8 mouse cellular contexts compared by ENCODE assay signal in genomic region chr5:135957207-135957974, GRCm38 (mm10). TPM values are rescaled to one million over a fixed set of nuclear protein-coding genes. Genes with fewer than 3 reads are reported as not detected.
A peak's percentile ranks its signal among the peaks of the same experiment; 100 is the strongest.
DNase-seq lines count a peak whose midpoint lies in the region; ATAC-seq and TF ChIP-seq lines count a peak whose summit lies in the region.

No protein-coding gene starts in this region.

- peak; percentile 61; the same call in 1 of the 2 replicates for TF ChIP-seq POLR2A in cerebellum, adult 2 months (IDR thresholded peaks at IDR 0.05; ENCODE audit: borderline replicate concordance, insufficient read depth, low read length)

- H3K9ac ChIP-seq in forebrain, postnatal 0 days, result peak overlapping the region; percentile 54
- H3K9ac ChIP-seq in lung, embryonic 15.5 days, result peak overlapping the region; percentile 33

- H3K27ac ChIP-seq in cerebellum, adult 2 months (ENCODE audit: insufficient read depth, low read length), result peak overlapping the region; percentile 65
- H3K27ac ChIP-seq in forebrain, postnatal 0 days (ENCODE audit: low read depth, low read length), result peak overlapping the region; percentile 77
- H3K27ac ChIP-seq in lung, embryonic 15.5 days, result peak overlapping the region; percentile 94

- no peaks in the 10 kb centered on the region for H3K9me3 ChIP-seq in G1E (replicated peaks)
- H3K9me3 ChIP-seq in forebrain, postnatal 0 days (ENCODE audit: low read length), result no peaks in the 10 kb centered on the region
- no peaks in the 10 kb centered on the region for H3K9me3 ChIP-seq in lung, embryonic 15.5 days

- peak; percentile 86 for DNase-seq in G1E (ENCODE audit: low spot score)
- peak; percentile 89 to 95 for DNase-seq in cerebellum, adult 2 months
- DNase-seq in forebrain, postnatal 0 days, result peak; percentile 95
- peak; percentile 95 for DNase-seq in heart, postnatal 4 days
- DNase-seq in layer of hippocampus, adult 8-10 months (ENCODE audit: low spot score in 2 of 2), result peak; percentile 93 to 96
- peak; percentile 98 for DNase-seq in ovary, adult 18-20 months (ENCODE audit: low spot score)
- DNase-seq in thymus, postnatal 0 days (ENCODE audit: low spot score), result peak; percentile 98

- peak; percentile 85 for ATAC-seq in G1E (ENCODE audit: extremely low read depth, insufficient number of reproducible peaks, low FRiP score, poor library complexity, severe bottlenecking)
- peak; percentile 84 for ATAC-seq in forebrain, postnatal 0 days
- ATAC-seq in lung, embryonic 15.5 days (ENCODE audit: borderline replicate concordance, extremely low read depth, low FRiP score, low TSS enrichment), result peak; percentile 89

- peaks cover 15% of the 10 kb centered on the region for H3K36me3 ChIP-seq in G1E (replicated peaks)
- H3K36me3 ChIP-seq in forebrain, postnatal 0 days (ENCODE audit: insufficient read depth), result no peaks in the 10 kb centered on the region
- no peaks in the 10 kb centered on the region for H3K36me3 ChIP-seq in lung, embryonic 15.5 days

- TF ChIP-seq CTCF in G1E (IDR thresholded peaks at IDR 0.05; ENCODE audit: low read depth, low read length), result no peak
- TF ChIP-seq CTCF in cerebellum, adult 2 months (IDR thresholded peaks at IDR 0.05; ENCODE audit: borderline replicate concordance, insufficient read depth, low read depth, low read length), result no peak
- no peak for TF ChIP-seq CTCF in forebrain, postnatal 0 days (IDR thresholded peaks at IDR 0.05; ENCODE audit: low read depth)

- H3K4me3 ChIP-seq in G1E (ENCODE audit: low read depth, low read length), result peak overlapping the region; percentile 57; the same call in 1 of the 2 replicates
- H3K4me3 ChIP-seq in cerebellum, adult 2 months (replicated peaks; ENCODE audit: insufficient read depth, low read depth, low read length), result peak overlapping the region; percentile 62
- H3K4me3 ChIP-seq in forebrain, postnatal 0 days (ENCODE audit: low read depth, low read length), result peak overlapping the region; percentile 36
- H3K4me3 ChIP-seq in lung, embryonic 15.5 days, result peak overlapping the region; percentile 36

- H3K27me3 ChIP-seq in G1E (ENCODE audit: insufficient read depth, low read length), result no peaks in the 10 kb centered on the region
- no peaks in the 10 kb centered on the region for H3K27me3 ChIP-seq in cerebellum, adult 2 months (ENCODE audit: control insufficient read depth, insufficient read depth, low read length)
- H3K27me3 ChIP-seq in forebrain, postnatal 0 days (ENCODE audit: insufficient read depth, low read length), result no peaks in the 10 kb centered on the region
- H3K27me3 ChIP-seq in lung, embryonic 15.5 days, result no peaks in the 10 kb centered on the region

- peaks cover 72% of the 10 kb centered on the region for H3K4me1 ChIP-seq in G1E (ENCODE audit: insufficient read depth, low read depth, low read length)
- H3K4me1 ChIP-seq in cerebellum, adult 2 months (ENCODE audit: control insufficient read depth, insufficient read depth, low read length), result no peaks in the 10 kb centered on the region
- peaks cover 9% of the 10 kb centered on the region; the same call in 1 of the 2 replicates for H3K4me1 ChIP-seq in forebrain, postnatal 0 days (ENCODE audit: insufficient read depth)
- H3K4me1 ChIP-seq in lung, embryonic 15.5 days, result peaks cover 14% of the 10 kb centered on the region

- H3K4me2 ChIP-seq in forebrain, postnatal 0 days (ENCODE audit: low read depth), result peak overlapping the region; percentile 54
- H3K4me2 ChIP-seq in lung, embryonic 15.5 days, result peak overlapping the region; percentile 55

- 9% methylated on average over 28 of the region's 28 CpGs for WGBS in cerebellum, adult 2 months
- WGBS in forebrain, postnatal 0 days, result 7% methylated on average over 28 of the region's 28 CpGs
- 9% methylated on average over 28 of the region's 28 CpGs for WGBS in lung, embryonic 15.5 days

RNA-seq across cellular contexts. Expression of gene Ssc4d, which starts 16.9 kb away (rescaled TPM):
- 9.1 and 16.4 TPM in 2 replicates for total RNA-seq in G1E (2014; fragmentation: Nextera tagmentation)
- 3.2 and 5.5 TPM in 2 replicates for total RNA-seq in G1E (2017)
- 1.1 and 1.5 TPM in 2 replicates for polyA plus RNA-seq in G1E (2012)
- 3.3 and 4.1 TPM in 2 replicates for polyA plus RNA-seq in cerebellum, adult 2 months (2012; rRNA removed)
- 6.5 and 7.0 TPM in 2 replicates for total RNA-seq in forebrain, postnatal 0 days (2014; rRNA removed)
- polyA plus RNA-seq in forebrain, postnatal 0 days (2015; fragmentation: Nextera tagmentation; extraction: Ambion mirVana), result 2.5 and 4.0 TPM in 2 replicates
- under 1 TPM; 0.36 to 0.69 TPM for total RNA-seq in heart, postnatal 4 days (2021)
- total RNA-seq in layer of hippocampus, adult 8-10 months (2022), result 1 to 10 TPM in 2 of 4 experiments, under 1 TPM in 2; 0.76 to 1.7 (median 0.99) TPM
- 3.2 and 3.5 TPM in 2 replicates for polyA plus RNA-seq in lung, embryonic 15.5 days (2015; fragmentation: Nextera tagmentation; extraction: Ambion mirVana)
- polyA plus RNA-seq in thymus, postnatal 0 days (2015; fragmentation: Nextera tagmentation; extraction: Ambion mirVana), result 1.6 and 2.7 TPM in 2 replicates

RNA-seq across cellular contexts. Expression of gene Zp3, which starts 22.5 kb away (rescaled TPM):
- not detected in 2 replicates for total RNA-seq in G1E (2014; fragmentation: Nextera tagmentation)
- not detected in 2 replicates for total RNA-seq in G1E (2017)
- not detected in 2 replicates for polyA plus RNA-seq in G1E (2012)
- polyA plus RNA-seq in cerebellum, adult 2 months (2012; rRNA removed), result 0.23 and 0.33 TPM in 2 replicates
- 0.14 TPM in 1 of 2 replicates, not detected in the other for total RNA-seq in forebrain, postnatal 0 days (2014; rRNA removed)
- 0.14 and 0.23 TPM in 2 replicates for polyA plus RNA-seq in forebrain, postnatal 0 days (2015; fragmentation: Nextera tagmentation; extraction: Ambion mirVana)
- total RNA-seq in heart, postnatal 4 days (2021), result not detected
- not detected for total RNA-seq in layer of hippocampus, adult 8-10 months (2022)
- polyA plus RNA-seq in lung, embryonic 15.5 days (2015; fragmentation: Nextera tagmentation; extraction: Ambion mirVana), result not detected in 2 replicates
- polyA plus RNA-seq in thymus, postnatal 0 days (2015; fragmentation: Nextera tagmentation; extraction: Ambion mirVana), result 0.53 and 0.64 TPM in 2 replicates

RNA-seq across cellular contexts. Expression of gene Ywhag, which starts 23.0 kb away (rescaled TPM):
- 168 and 200 TPM in 2 replicates for total RNA-seq in G1E (2014; fragmentation: Nextera tagmentation)
- total RNA-seq in G1E (2017), result 73.5 and 99.8 TPM in 2 replicates
- 246 and 281 TPM in 2 replicates for polyA plus RNA-seq in G1E (2012)
- 445 and 493 TPM in 2 replicates for polyA plus RNA-seq in cerebellum, adult 2 months (2012; rRNA removed)
- total RNA-seq in forebrain, postnatal 0 days (2014; rRNA removed), result 220 and 286 TPM in 2 replicates
- polyA plus RNA-seq in forebrain, postnatal 0 days (2015; fragmentation: Nextera tagmentation; extraction: Ambion mirVana), result 603 and 867 TPM in 2 replicates
- total RNA-seq in heart, postnatal 4 days (2021), result 100 to 1,000 TPM; 285 to 292 TPM
- 1,000 to 10,000 TPM; 1,040 to 1,170 (median 1,116) TPM for total RNA-seq in layer of hippocampus, adult 8-10 months (2022)
- polyA plus RNA-seq in lung, embryonic 15.5 days (2015; fragmentation: Nextera tagmentation; extraction: Ambion mirVana), result 144 and 156 TPM in 2 replicates
- 69.4 and 69.8 TPM in 2 replicates for polyA plus RNA-seq in thymus, postnatal 0 days (2015; fragmentation: Nextera tagmentation; extraction: Ambion mirVana)

RNA-seq across cellular contexts. Expression of gene Dtx2, which starts 37.2 kb away (rescaled TPM):
- total RNA-seq in G1E (2014; fragmentation: Nextera tagmentation) (18.4 and 25.6 TPM in 2 replicates), G1E (2017) (5.1 and 7.1 TPM in 2 replicates)
- polyA plus RNA-seq in G1E (2012), result 23.7 and 25.2 TPM in 2 replicates
- polyA plus RNA-seq in cerebellum, adult 2 months (2012; rRNA removed), result 9.2 and 10.1 TPM in 2 replicates
- total RNA-seq in forebrain, postnatal 0 days (2014; rRNA removed), result 19.5 and 25.3 TPM in 2 replicates
- polyA plus RNA-seq in forebrain, postnatal 0 days (2015; fragmentation: Nextera tagmentation; extraction: Ambion mirVana), result 17.6 and 20.0 TPM in 2 replicates
- 10 to 100 TPM in 1 of 2 experiments, 1 to 10 TPM in 1; 9.7 to 10.7 TPM for total RNA-seq in heart, postnatal 4 days (2021)
- 10 to 100 TPM in 2 of 4 experiments, 1 to 10 TPM in 2; 8.3 to 11.1 (median 9.8) TPM for total RNA-seq in layer of hippocampus, adult 8-10 months (2022)
- 23.8 TPM in 2 replicates for polyA plus RNA-seq in lung, embryonic 15.5 days (2015; fragmentation: Nextera tagmentation; extraction: Ambion mirVana)
- 43.9 and 46.0 TPM in 2 replicates for polyA plus RNA-seq in thymus, postnatal 0 days (2015; fragmentation: Nextera tagmentation; extraction: Ambion mirVana)

Comparison
In these comparisons a context has a peak if more than half of its experiments do, and no peak if none do; other contexts are left out.
1. Peak in every context shown above with its lines: DNase-seq, ATAC-seq, H3K4me3 ChIP-seq and H3K27ac ChIP-seq.